Mouse (Mus musculus): Measurements from ENCODE around the gene Plekho2. TPM values are rescaled to one million over a fixed set of nuclear protein-coding genes. Genes with fewer than 3 reads are reported as not detected.

Gene Plekho2
- total and polyA plus RNA-seq, 3 experiments: 7.6 to 12.9 TPM; not detected in 1

DNA sequence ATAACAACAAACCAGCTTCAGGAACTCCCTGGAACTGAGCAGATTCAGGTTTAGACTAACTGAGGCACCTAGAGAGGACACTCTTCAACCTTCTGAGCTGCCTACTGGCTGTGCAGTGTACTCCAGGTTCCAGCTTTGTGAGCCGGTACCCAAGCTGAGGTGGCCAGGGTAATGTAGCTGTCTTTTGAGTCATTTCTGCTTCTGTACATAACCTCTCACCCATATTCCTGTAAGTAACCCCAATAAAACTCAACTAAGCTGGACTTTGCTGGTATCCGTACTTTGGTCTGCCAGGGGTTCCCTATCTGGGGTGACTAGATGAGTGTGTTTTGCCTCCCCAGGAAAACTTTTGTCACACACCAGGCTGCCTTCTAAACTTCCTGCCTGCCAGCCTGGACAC lies 15.1 kb downstream of the Plekho2 start:
- H3K4me1 ChIP-seq (ENCODE audit: control insufficient read depth in 1 of 2, insufficient read depth in 2 of 2, low read length in 2 of 2): peaks cover 4 to 5% of the 10 kb centered on the region in 2 experiments; a peak in 3 of 4 replicates
- no peaks in the 10 kb centered on the region for H3K27me3 ChIP-seq (ENCODE audit: control insufficient read depth in 1 of 2, insufficient read depth in 2 of 2, low read length in 2 of 2)
- peaks cover 2 to 9% of the 10 kb centered on the region in 2 experiments; a peak in 3 of 4 replicates for H3K36me3 ChIP-seq (ENCODE audit: control insufficient read depth in 1 of 2, insufficient read depth in 2 of 2, low read length in 2 of 2)
- TF ChIP-seq MYC (IDR thresholded peaks at IDR 0.05; ENCODE audit: low read depth, low read length): no peak
- TF ChIP-seq ELF1 (IDR thresholded peaks at IDR 0.05; ENCODE audit: low read depth, low read length): no peak
- TF ChIP-seq GATA1 (IDR thresholded peaks at IDR 0.05; ENCODE audit: low read depth, low read length): no peak
- TF ChIP-seq GABPA (IDR thresholded peaks at IDR 0.05; ENCODE audit: low read depth, low read length): no peak
- TF ChIP-seq MAZ (IDR thresholded peaks at IDR 0.05; ENCODE audit: low read depth, low read length): no peak
- TF ChIP-seq ZMIZ1 (IDR thresholded peaks at IDR 0.05; ENCODE audit: low read depth, low read length): no peak
- TF ChIP-seq CTCF (IDR thresholded peaks at IDR 0.05 in 2 of 3, conservative IDR thresholded peaks at IDR 0.05 in 1 of 3; ENCODE audit: control insufficient read depth in 1 of 3, insufficient read depth in 1 of 3, low read depth in 2 of 3, low read length in 3 of 3, poor library complexity in 1 of 3, severe bottlenecking in 1 of 3): no peak
- no peak for TF ChIP-seq RAD21 (IDR thresholded peaks at IDR 0.05; ENCODE audit: low read depth, low read length)
- no peak for TF ChIP-seq UBTF (IDR thresholded peaks at IDR 0.05; ENCODE audit: borderline replicate concordance, insufficient read depth, low read depth, low read length)
- TF ChIP-seq HCFC1 (IDR thresholded peaks at IDR 0.05; ENCODE audit: low read depth, low read length): no peak
- TF ChIP-seq KAT2A (conservative IDR thresholded peaks at IDR 0.05; ENCODE audit: low read depth, low read length): no peak
- TF ChIP-seq SIN3A (IDR thresholded peaks at IDR 0.05; ENCODE audit: low read length): no peak
- no peak for TF ChIP-seq MAFK (IDR thresholded peaks at IDR 0.05; ENCODE audit: borderline replicate concordance, low read depth, low read length)
- TF ChIP-seq ZKSCAN1 (IDR thresholded peaks at IDR 0.05; ENCODE audit: low read depth, low read length): no peak
- TF ChIP-seq MEF2A (IDR thresholded peaks at IDR 0.05; ENCODE audit: extremely low read depth, insufficient replicate concordance, low read depth, low read length, poor library complexity, severe bottlenecking): no peak
- TF ChIP-seq POLR2A (IDR thresholded peaks at IDR 0.05; ENCODE audit: control insufficient read depth in 1 of 2, insufficient read depth in 1 of 2, low read depth in 1 of 2, low read length in 2 of 2, poor library complexity in 1 of 2): no peak
- no peak for TF ChIP-seq USF1 (IDR thresholded peaks at IDR 0.05; ENCODE audit: low read depth, low read length)
- no peak for TF ChIP-seq SMC3 (IDR thresholded peaks at IDR 0.05; ENCODE audit: low read depth, low read length)
- no peak for TF ChIP-seq NELFE (IDR thresholded peaks at IDR 0.05; ENCODE audit: low read depth, low read length)
- H3K9ac ChIP-seq (ENCODE audit: control insufficient read depth, low read depth, low read length, poor library complexity, severe bottlenecking): no peak overlapping the region
- no peak overlapping the region for H3K4me3 ChIP-seq (ENCODE audit: control insufficient read depth in 1 of 2, insufficient read depth in 1 of 2, low read depth in 2 of 2, low read length in 2 of 2)
- no peak for DNase-seq (ENCODE audit: low read depth, low spot score)
- H3K9me3 ChIP-seq (replicated peaks; ENCODE audit: insufficient read depth, low read length): no peaks in the 10 kb centered on the region
- H3K79me2 ChIP-seq (ENCODE audit: control insufficient read depth, insufficient read depth, low read length, poor library complexity): no peaks in the 10 kb centered on the region
- H3K27ac ChIP-seq (ENCODE audit: control insufficient read depth, low read depth, low read length): no peak overlapping the region

DNA sequence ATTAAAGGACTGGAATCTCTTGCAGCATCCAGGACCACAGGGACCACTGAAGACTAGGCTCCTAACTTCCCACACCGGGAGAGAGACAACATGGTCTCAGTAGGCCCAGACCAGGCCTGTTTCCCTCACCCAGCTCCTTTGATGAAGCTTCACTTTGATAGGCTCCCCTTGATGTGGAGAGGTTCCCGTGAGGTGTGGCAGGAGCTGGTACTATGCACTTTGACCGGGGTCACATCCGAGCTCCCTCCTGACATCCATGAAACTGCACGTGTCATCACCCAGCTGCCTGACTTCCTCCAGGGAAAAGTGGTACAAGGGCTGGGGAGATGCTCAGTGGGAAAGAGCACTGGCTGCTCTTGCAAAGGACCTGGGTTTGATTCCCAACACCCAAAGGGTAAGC lies 16.8 kb downstream of the Plekho2 start:
- H3K79me2 ChIP-seq (ENCODE audit: control insufficient read depth, insufficient read depth, low read length, poor library complexity): no peaks in the 10 kb centered on the region
- no peaks in the 10 kb centered on the region for H3K27me3 ChIP-seq (ENCODE audit: control insufficient read depth in 1 of 2, insufficient read depth in 2 of 2, low read length in 2 of 2)
- H3K4me3 ChIP-seq (ENCODE audit: control insufficient read depth in 1 of 2, insufficient read depth in 1 of 2, low read depth in 2 of 2, low read length in 2 of 2): no peak overlapping the region
- TF ChIP-seq CTCF (IDR thresholded peaks at IDR 0.05 in 2 of 3, conservative IDR thresholded peaks at IDR 0.05 in 1 of 3; ENCODE audit: control insufficient read depth in 1 of 3, insufficient read depth in 1 of 3, low read depth in 2 of 3, low read length in 3 of 3, poor library complexity in 1 of 3, severe bottlenecking in 1 of 3): no peak
- TF ChIP-seq TCF12 (IDR thresholded peaks at IDR 0.05; ENCODE audit: low read depth, low read length): no peak
- TF ChIP-seq GATA1 (IDR thresholded peaks at IDR 0.05; ENCODE audit: low read depth, low read length): no peak
- TF ChIP-seq CHD1 (IDR thresholded peaks at IDR 0.05; ENCODE audit: low read depth, low read length): no peak
- TF ChIP-seq JUND (IDR thresholded peaks at IDR 0.05; ENCODE audit: low read depth, low read length): no peak
- no peak for TF ChIP-seq UBTF (IDR thresholded peaks at IDR 0.05; ENCODE audit: borderline replicate concordance, insufficient read depth, low read depth, low read length)
- no peak for TF ChIP-seq NELFE (IDR thresholded peaks at IDR 0.05; ENCODE audit: low read depth, low read length)
- TF ChIP-seq TBP (IDR thresholded peaks at IDR 0.05; ENCODE audit: low read depth, low read length): no peak
- TF ChIP-seq NRF1 (IDR thresholded peaks at IDR 0.05; ENCODE audit: insufficient read depth, low read depth, low read length, poor library complexity, severe bottlenecking): no peak
- TF ChIP-seq TAL1 (IDR thresholded peaks at IDR 0.05; ENCODE audit: low read length): no peak
- no peak for TF ChIP-seq E2F4 (IDR thresholded peaks at IDR 0.05; ENCODE audit: borderline replicate concordance, low read depth, low read length)
- TF ChIP-seq ZMIZ1 (IDR thresholded peaks at IDR 0.05; ENCODE audit: low read depth, low read length): no peak
- no peak for TF ChIP-seq ETS1 (IDR thresholded peaks at IDR 0.05; ENCODE audit: low read depth, low read length)
- no peak for TF ChIP-seq POLR2AphosphoS5 (IDR thresholded peaks at IDR 0.05; ENCODE audit: borderline replicate concordance, low read depth, low read length)
- no peak for TF ChIP-seq POLR2A (IDR thresholded peaks at IDR 0.05; ENCODE audit: control insufficient read depth in 1 of 2, insufficient read depth in 1 of 2, low read depth in 1 of 2, low read length in 2 of 2, poor library complexity in 1 of 2)
- no peak for TF ChIP-seq EP300 (IDR thresholded peaks at IDR 0.05; ENCODE audit: low read depth in 1 of 2, low read length in 2 of 2)
- TF ChIP-seq MYC (IDR thresholded peaks at IDR 0.05; ENCODE audit: low read depth, low read length): no peak
- H3K9me3 ChIP-seq (replicated peaks; ENCODE audit: insufficient read depth, low read length): no peaks in the 10 kb centered on the region
- H3K27ac ChIP-seq (ENCODE audit: control insufficient read depth, low read depth, low read length): no peak overlapping the region
- peaks cover 4 to 5% of the 10 kb centered on the region in 2 experiments; a peak in 3 of 4 replicates for H3K4me1 ChIP-seq (ENCODE audit: control insufficient read depth in 1 of 2, insufficient read depth in 2 of 2, low read length in 2 of 2)
- DNase-seq (ENCODE audit: low read depth, low spot score): no peak
- peaks cover 2 to 6% of the 10 kb centered on the region in 2 experiments; a peak in 3 of 4 replicates for H3K36me3 ChIP-seq (ENCODE audit: control insufficient read depth in 1 of 2, insufficient read depth in 2 of 2, low read length in 2 of 2)
- no peak overlapping the region for H3K9ac ChIP-seq (ENCODE audit: control insufficient read depth, low read depth, low read length, poor library complexity, severe bottlenecking)

All from MEL (cell line).